Mouse (Mus musculus) myocyte (in vitro differentiated cells): Measurements from ENCODE around the gene Cldn13.

Experiments used
- CEBPB ChIP-seq: IDR thresholded peaks from 2 replicates; pipeline ENCODE4 v1.6.1; 2011; ENCODE audit warnings: mild to moderate bottlenecking, moderate library complexity; ENCODE audit not compliant: poor library complexity, insufficient read depth, severe bottlenecking
- MAX ChIP-seq: IDR thresholded peaks from one replicate; pipeline ENCODE4 v1.6.1; 2011; ENCODE audit warnings: low read depth, mild to moderate bottlenecking, control low read depth
- MYOD1 ChIP-seq, 3 experiments: IDR thresholded peaks; one replicate each; pipeline ENCODE4 v1.6.1; 2011; ENCODE audit warnings: control low read depth in 2 of 3, low read depth in 2 of 3, mild to moderate bottlenecking in 2 of 3, moderate library complexity in 1 of 3; ENCODE audit not compliant: insufficient read length in 2 of 3, control insufficient read depth in 1 of 3
- MYOG ChIP-seq, 3 experiments: IDR thresholded peaks; one replicate each; pipeline ENCODE4 v1.6.1; 2011; ENCODE audit warnings: control low read depth in 2 of 3, low read depth in 2 of 3, mild to moderate bottlenecking in 2 of 3; ENCODE audit not compliant: insufficient read length in 2 of 3, control insufficient read depth in 1 of 3, insufficient read depth in 1 of 3
- POLR2A ChIP-seq: IDR thresholded peaks from one replicate; pipeline ENCODE4 v1.6.1; 2011; ENCODE audit warnings: low read depth, mild to moderate bottlenecking, control low read depth, moderate library complexity; ENCODE audit not compliant: insufficient read length
- POLR2AphosphoS2 ChIP-seq: IDR thresholded peaks from one replicate; pipeline ENCODE4 v1.6.1; 2011; ENCODE audit warnings: low read depth, control low read depth; ENCODE audit not compliant: insufficient read length
- REST ChIP-seq: IDR thresholded peaks from one replicate; pipeline ENCODE4 v1.6.1; 2011; ENCODE audit warnings: mild to moderate bottlenecking, control low read depth, moderate library complexity; ENCODE audit not compliant: insufficient read depth, insufficient read length
- SRF ChIP-seq: IDR thresholded peaks from one replicate; pipeline ENCODE4 v1.6.1; 2011; ENCODE audit warnings: low read depth; ENCODE audit not compliant: control insufficient read depth, insufficient read length
- TCF12 ChIP-seq: IDR thresholded peaks from one replicate; pipeline ENCODE4 v1.6.1; 2011; ENCODE audit warnings: mild to moderate bottlenecking, control low read depth; ENCODE audit not compliant: poor library complexity, insufficient read depth, severe bottlenecking
- TCF3 ChIP-seq: IDR thresholded peaks from one replicate; pipeline ENCODE4 v1.6.1; 2011; ENCODE audit warnings: low read depth, control low read depth; ENCODE audit not compliant: insufficient read length
- USF1 ChIP-seq: IDR thresholded peaks from one replicate; pipeline ENCODE4 v1.6.1; 2011; ENCODE audit warnings: low read depth, mild to moderate bottlenecking, control low read depth, moderate library complexity

DNA sequence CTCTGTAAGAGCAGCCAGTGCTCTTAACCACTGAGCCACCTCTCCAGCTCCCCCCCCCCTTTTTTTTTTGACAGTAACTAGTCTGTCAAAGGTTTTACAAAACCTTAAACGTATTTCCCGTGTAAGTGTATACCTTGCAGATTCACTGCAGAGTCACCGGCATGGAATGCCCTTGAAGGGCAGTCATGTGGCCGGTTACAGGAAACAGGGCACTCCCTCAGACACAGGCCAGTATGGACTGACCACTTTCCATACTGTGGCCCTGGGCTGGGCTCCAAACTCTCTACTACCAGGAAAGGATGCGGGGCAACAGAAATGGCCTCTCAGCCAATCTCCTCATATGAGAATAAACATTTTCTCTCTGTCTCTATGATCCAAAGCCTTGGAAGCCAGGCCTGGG, 40.2 kb upstream of the Cldn13 start:
- TF ChIP-seq USF1 (peak; percentile 18), TCF12 (no peak), POLR2A (no peak), CEBPB (no peak), MYOG (IDR thresholded peaks at IDR 0.05; ENCODE audit: control insufficient read depth in 1 of 3, insufficient read depth in 1 of 3, insufficient read length in 2 of 3, low read depth in 2 of 3) (no peak), POLR2AphosphoS2 (no peak), MYOD1 (IDR thresholded peaks at IDR 0.05; ENCODE audit: control insufficient read depth in 1 of 3, insufficient read length in 2 of 3, low read depth in 2 of 3) (no peak), SRF (no peak), MAX (no peak), REST (no peak), TCF3 (no peak)
